Mouse (Mus musculus) lung, embryonic 16.5 days (tissue): Measurements from ENCODE around the gene Map3k6. TPM values are rescaled to one million over a fixed set of nuclear protein-coding genes. Genes with fewer than 3 reads are reported as not detected.

Source experiments
- ATAC-seq: fragments of 200-750 bp; cut with Nextera tagmentation; 2 replicates; pipeline ENCODE4 v1.8.0; 2017; ENCODE audit warnings: low read depth, mild to moderate bottlenecking, moderate library complexity
- H3K27ac ChIP-seq: fragments of 300-500 bp; sonication (generic); 2 replicates; pipeline ENCODE4 v1.5.1; 2014; ENCODE audit warnings: mild to moderate bottlenecking, control low read depth, low read length
- H3K27me3 ChIP-seq: fragments of 300-500 bp; sonication (generic); 2 replicates; pipeline ENCODE4 v1.6.1; 2014; ENCODE audit warnings: low read depth, low read length, mixed read lengths; ENCODE audit not compliant: control insufficient read depth, insufficient read depth
- H3K36me3 ChIP-seq: fragments of 300-500 bp; sonication (generic); 2 replicates; pipeline ENCODE4 v1.6.1; 2014; ENCODE audit warnings: low read length; ENCODE audit not compliant: control insufficient read depth, insufficient read depth
- H3K4me1 ChIP-seq: fragments of 300-500 bp; sonication (generic); replicated peaks from 2 replicates; pipeline ENCODE4 v1.6.1; 2014; ENCODE audit warnings: low read length, mixed read lengths; ENCODE audit not compliant: control insufficient read depth, insufficient read depth
- H3K4me2 ChIP-seq: fragments of 300-500 bp; sonication (generic); 2 replicates; pipeline ENCODE4 v1.6.1; 2014; ENCODE audit warnings: low read depth, low read length, control low read depth
- H3K4me3 ChIP-seq: fragments of 300-500 bp; sonication (generic); 2 replicates; pipeline ENCODE4 v1.5.1; 2014; ENCODE audit warnings: mild to moderate bottlenecking, low read length, control low read depth
- H3K9ac ChIP-seq: fragments of 300-500 bp; sonication (generic); 2 replicates; pipeline ENCODE4 v1.6.1; 2014; ENCODE audit warnings: low read length, control low read depth
- H3K9me3 ChIP-seq: fragments of 300-500 bp; sonication (generic); 2 replicates; pipeline ENCODE4 v1.6.1; 2016; ENCODE audit warnings: low read length; ENCODE audit not compliant: control insufficient read depth
- WGBS: fragments of 180-500 bp; shearing (Covaris S2); extraction: QIAGEN DNeasy Blood & Tissue Kit; methylation state at CpG from one replicate; pipeline ENCODE4 v1.1.7; 2014; 5-methylcytosine and 5-hydroxymethylcytosine counted together
- polyA plus RNA-seq: library from polyadenylated mRNA; unstranded; fragments of >200 nt; fragmentation: Nextera tagmentation; extraction: Ambion mirVana; gene quantifications from 2 replicates; pipeline ENCODE4 v1.2.1, GENCODE M21; 2015

Map3k6 gene
- polyA plus RNA-seq, 1 experiment from 2014 or later, result 4.2 TPM

GRCm38 (mm10) chr4:133255392-133255791, 14.8 kb downstream of the Map3k6 start:
- Histone ChIP-seq H3K9me3 (no peaks in the 10 kb centered on the region), H3K27ac (no peak overlapping the region), H3K4me1 (peaks cover 10% of the 10 kb centered on the region), H3K4me2 (no peak overlapping the region), H3K27me3 (peaks cover 25% of the 10 kb centered on the region), H3K36me3 (no peaks in the 10 kb centered on the region), H3K4me3 (no peak overlapping the region), H3K9ac (no peak overlapping the region)
- WGBS, result 45% methylated on average over 6 of the region's 6 CpGs
- ATAC-seq, result no peak

GRCm38 (mm10) chr4:133256820-133257219, 16.2 kb downstream of the Map3k6 start:
- H3K27me3 ChIP-seq, result peaks cover 11% of the 10 kb centered on the region
- no peak overlapping the region for H3K27ac ChIP-seq
- H3K4me2 ChIP-seq, result peak overlapping the region; percentile 40
- no peaks in the 10 kb centered on the region for H3K36me3 ChIP-seq
- H3K9ac ChIP-seq, result no peak overlapping the region
- H3K4me1 ChIP-seq, result no peaks in the 10 kb centered on the region
- WGBS, result 16% methylated on average over 24 of the region's 24 CpGs
- peak overlapping the region; percentile 17 for H3K4me3 ChIP-seq
- ATAC-seq, result peak; percentile 63
- H3K9me3 ChIP-seq, result no peaks in the 10 kb centered on the region

GRCm38 (mm10) chr4:133257230-133257629, 16.6 kb downstream of the Map3k6 start:
- no peaks in the 10 kb centered on the region for H3K36me3 ChIP-seq
- peak overlapping the region; percentile 40 for H3K4me2 ChIP-seq
- H3K27me3 ChIP-seq, result peaks cover 7% of the 10 kb centered on the region; the same call in 1 of the 2 replicates
- WGBS, result 34% methylated on average over 12 of the region's 12 CpGs
- H3K27ac ChIP-seq, result no peak overlapping the region
- peak overlapping the region; percentile 17; the same call in 1 of the 2 replicates for H3K4me3 ChIP-seq
- H3K9ac ChIP-seq, result no peak overlapping the region
- no peaks in the 10 kb centered on the region for H3K9me3 ChIP-seq
- peak; percentile 67; the same call in 1 of the 2 replicates for ATAC-seq
- no peaks in the 10 kb centered on the region for H3K4me1 ChIP-seq

GRCm38 (mm10) chr4:133257798-133258408, 17.3 kb downstream of the Map3k6 start:
- Histone ChIP-seq H3K9me3 (no peaks in the 10 kb centered on the region), H3K27me3 (peaks cover 5% of the 10 kb centered on the region; the same call in 1 of the 2 replicates), H3K4me3 (no peak overlapping the region), H3K9ac (no peak overlapping the region), H3K4me1 (no peaks in the 10 kb centered on the region), H3K4me2 (no peak overlapping the region), H3K36me3 (no peaks in the 10 kb centered on the region), H3K27ac (no peak overlapping the region)
- 72% methylated on average over 12 of the region's 12 CpGs for WGBS
- 0 out of 2 replicates have a peak, but pooled peaks have one; percentile 38 for ATAC-seq

DNA sequence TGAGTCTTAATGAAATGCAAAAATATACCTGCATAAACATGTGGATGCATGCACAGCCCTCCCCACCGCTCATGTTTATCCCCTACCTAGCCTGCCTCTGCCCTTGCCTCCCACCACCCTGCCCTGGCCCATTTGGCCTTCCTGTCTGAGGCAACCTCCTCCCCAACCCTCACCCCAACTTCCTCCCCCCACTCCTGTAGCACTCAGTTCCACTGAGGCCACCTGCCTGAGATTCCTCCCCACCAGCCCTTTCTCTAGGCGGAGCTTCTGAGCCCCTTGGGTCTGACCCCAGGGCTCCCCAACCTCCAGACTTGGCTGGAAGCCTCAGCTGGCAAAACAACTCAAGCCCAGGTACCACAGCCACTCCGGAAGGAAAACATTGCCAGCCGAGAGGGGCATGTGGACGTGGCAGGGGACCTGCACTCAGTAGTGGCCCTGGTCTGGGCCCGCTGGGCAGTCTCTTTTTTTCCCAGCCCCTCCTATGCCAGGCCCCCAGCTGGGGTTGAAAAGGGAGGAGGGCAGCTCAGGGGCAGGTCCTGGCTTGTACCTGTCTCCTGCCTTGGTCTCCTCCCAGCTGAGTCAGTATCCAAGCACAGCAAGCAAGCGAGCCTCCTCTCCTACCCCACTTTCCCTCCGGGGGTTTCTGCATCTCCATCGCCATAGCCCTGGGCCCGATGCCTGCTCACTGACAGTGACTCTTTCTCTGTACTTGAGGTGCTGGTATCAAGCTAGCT, 21.2 kb downstream of the Map3k6 start:
- Histone ChIP-seq H3K36me3 (peaks cover 25% of the 10 kb centered on the region), H3K4me3 (no peak overlapping the region), H3K4me1 (no peaks in the 10 kb centered on the region), H3K27me3 (no peaks in the 10 kb centered on the region; the same call in 1 of the 2 replicates), H3K4me2 (no peak overlapping the region), H3K9me3 (no peaks in the 10 kb centered on the region), H3K9ac (no peak overlapping the region), H3K27ac (no peak overlapping the region)
- WGBS, result 49% methylated on average over 10 of the region's 10 CpGs
- no peak for ATAC-seq

GRCm38 (mm10) chr4:133262375-133262765, 21.8 kb downstream of the Map3k6 start:
- no peaks in the 10 kb centered on the region for H3K9me3 ChIP-seq
- peaks cover 29% of the 10 kb centered on the region for H3K36me3 ChIP-seq
- no peak overlapping the region for H3K4me3 ChIP-seq
- no peak overlapping the region for H3K27ac ChIP-seq
- no peak overlapping the region for H3K9ac ChIP-seq
- no peaks in the 10 kb centered on the region for H3K27me3 ChIP-seq
- no peak overlapping the region for H3K4me2 ChIP-seq
- ATAC-seq, result no peak
- WGBS, result 57% methylated on average over 7 of the region's 7 CpGs
- H3K4me1 ChIP-seq, result no peaks in the 10 kb centered on the region

- ATAC-seq, result no peak
- Histone ChIP-seq H3K27ac (no peak within 1 kb of the TSS), H3K9ac (no peak within 1 kb of the TSS), H3K4me3 (no peak within 1 kb of the TSS), H3K27me3 (no peaks in the 10 kb centered on the region), H3K36me3 (peaks cover 34% of the 10 kb centered on the region), H3K9me3 (no peaks in the 10 kb centered on the region), H3K4me1 (no peaks in the 10 kb centered on the region), H3K4me2 (no peak within 1 kb of the TSS)
- 28% methylated on average over 7 of the region's 7 CpGs for WGBS
Measured at GRCm38 (mm10) chr4:133262882-133263281, 22.3 kb downstream of the Map3k6 start, which contains the start of gene Sytl1. TSS of gene Sytl1 (minus strand) at chr4:133263113.

DNA sequence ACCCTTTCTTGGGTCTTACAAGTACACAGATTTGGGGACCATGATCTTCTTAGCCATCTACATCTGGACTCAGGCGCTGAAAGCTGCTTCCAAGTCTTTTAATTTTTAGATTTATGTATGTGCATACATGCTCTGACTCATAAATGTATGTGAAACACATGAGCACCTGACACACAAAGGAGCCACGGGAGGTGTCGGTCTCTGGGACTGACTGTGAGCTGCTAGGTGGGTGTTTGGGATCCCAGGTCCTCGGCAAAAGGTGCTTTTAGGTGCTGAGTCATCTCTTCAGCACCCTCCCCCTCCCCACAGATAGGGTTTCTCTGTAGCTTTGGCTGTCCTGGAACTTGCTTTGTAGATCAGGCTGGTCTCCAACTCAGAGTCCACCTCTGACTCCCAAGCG, 23.1 kb downstream of the Map3k6 start:
- no peak overlapping the region for H3K4me3 ChIP-seq
- H3K36me3 ChIP-seq, result peaks cover 42% of the 10 kb centered on the region
- no peaks in the 10 kb centered on the region for H3K9me3 ChIP-seq
- 90% methylated on average over 5 of the region's 5 CpGs for WGBS
- no peak for ATAC-seq
- H3K4me1 ChIP-seq, result no peaks in the 10 kb centered on the region
- no peaks in the 10 kb centered on the region for H3K27me3 ChIP-seq
- no peak overlapping the region for H3K9ac ChIP-seq
- H3K4me2 ChIP-seq, result no peak overlapping the region
- no peak overlapping the region for H3K27ac ChIP-seq

DNA sequence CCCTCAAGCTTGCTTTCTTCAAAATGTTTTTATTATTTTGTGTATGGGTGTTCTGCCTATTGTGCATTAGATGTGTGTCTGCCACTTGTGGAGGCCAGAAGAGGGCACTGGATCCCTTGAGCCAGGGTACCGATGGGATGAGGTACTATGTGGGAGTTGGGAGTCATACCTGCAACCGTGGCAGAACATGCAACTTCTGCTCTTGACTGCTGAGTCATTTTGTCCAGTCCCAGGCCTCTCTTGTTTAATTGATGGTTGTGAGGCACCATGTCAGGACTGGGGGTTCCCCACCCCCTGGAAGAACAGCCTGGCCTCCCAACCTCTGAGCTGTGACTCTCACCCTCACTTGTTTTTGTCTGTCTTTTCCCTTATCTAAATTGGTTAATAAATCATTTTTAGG, 23.9 kb downstream of the Map3k6 start:
- 98% methylated on average over 2 of the region's 2 CpGs for WGBS
- no peaks in the 10 kb centered on the region for H3K4me1 ChIP-seq
- H3K9ac ChIP-seq, result no peak overlapping the region
- no peak overlapping the region for H3K4me3 ChIP-seq
- H3K27ac ChIP-seq, result no peak overlapping the region
- no peaks in the 10 kb centered on the region for H3K9me3 ChIP-seq
- no peak overlapping the region for H3K4me2 ChIP-seq
- peaks cover 45% of the 10 kb centered on the region for H3K36me3 ChIP-seq
- no peaks in the 10 kb centered on the region for H3K27me3 ChIP-seq
- ATAC-seq, result no peak
